Mouse (Mus musculus): ENCODE results near the gene Ryr1. TPM values are rescaled to one million over a fixed set of nuclear protein-coding genes. Genes with fewer than 3 reads are reported as not detected.
"Not testable (repeated sequence)": the region's sequence is repeated elsewhere in the genome, so short reads cannot be mapped to it uniquely, and the experiment has no call there.

Gene Ryr1
- polyA plus RNA-seq, 1 experiment: 1.1 TPM

- Histone ChIP-seq H3K27ac (ENCODE audit: control insufficient read depth, insufficient read depth, low read depth, low read length) (no peak overlapping the region), H3K36me3 (ENCODE audit: control insufficient read depth, insufficient read depth, low read length) (no peaks in the 10 kb centered on the region), H3K4me1 (ENCODE audit: control insufficient read depth, insufficient read depth, low read length) (no peaks in the 10 kb centered on the region), H3K4me3 (ENCODE audit: control insufficient read depth, low read depth, low read length) (no peak overlapping the region), H3K27me3 (ENCODE audit: control insufficient read depth, insufficient read depth, low read length) (no peaks in the 10 kb centered on the region)
- no peak for TF ChIP-seq POLR2A (IDR thresholded peaks at IDR 0.05; ENCODE audit: control insufficient read depth, low read depth, low read length)
- no peak for TF ChIP-seq CTCF (IDR thresholded peaks at IDR 0.05; ENCODE audit: control insufficient read depth, insufficient read depth, insufficient replicate concordance, low read depth, low read length)
Measured at GRCm38 (mm10) chr7:29076977-29077376, 48.0 kb downstream of the Ryr1 start.

GRCm38 (mm10) chr7:29075208-29075607 is 49.8 kb downstream of the Ryr1 start:
- Histone ChIP-seq H3K4me3 (ENCODE audit: control insufficient read depth, low read depth, low read length) (no peak overlapping the region), H3K36me3 (ENCODE audit: control insufficient read depth, insufficient read depth, low read length) (no peaks in the 10 kb centered on the region), H3K27ac (ENCODE audit: control insufficient read depth, insufficient read depth, low read depth, low read length) (no peak overlapping the region), H3K4me1 (ENCODE audit: control insufficient read depth, insufficient read depth, low read length) (peaks cover 6% of the 10 kb centered on the region), H3K27me3 (ENCODE audit: control insufficient read depth, insufficient read depth, low read length) (no peaks in the 10 kb centered on the region)
- TF ChIP-seq CTCF (IDR thresholded peaks at IDR 0.05; ENCODE audit: control insufficient read depth, insufficient read depth, insufficient replicate concordance, low read depth, low read length): no peak
- no peak for TF ChIP-seq POLR2A (IDR thresholded peaks at IDR 0.05; ENCODE audit: control insufficient read depth, low read depth, low read length)

GRCm38 (mm10) chr7:29072689-29073088 is 52.3 kb downstream of the Ryr1 start:
- H3K4me1 ChIP-seq (ENCODE audit: control insufficient read depth, insufficient read depth, low read length): peaks cover 12% of the 10 kb centered on the region
- H3K27ac ChIP-seq (ENCODE audit: control insufficient read depth, insufficient read depth, low read depth, low read length): no peak overlapping the region
- H3K4me3 ChIP-seq (ENCODE audit: control insufficient read depth, low read depth, low read length): no peak overlapping the region
- H3K27me3 ChIP-seq (ENCODE audit: control insufficient read depth, insufficient read depth, low read length): no peaks in the 10 kb centered on the region
- no peaks in the 10 kb centered on the region for H3K36me3 ChIP-seq (ENCODE audit: control insufficient read depth, insufficient read depth, low read length)
- TF ChIP-seq CTCF (IDR thresholded peaks at IDR 0.05; ENCODE audit: control insufficient read depth, insufficient read depth, insufficient replicate concordance, low read depth, low read length) (peak; percentile 47; the same call in 1 of the 2 replicates), POLR2A (IDR thresholded peaks at IDR 0.05; ENCODE audit: control insufficient read depth, low read depth, low read length) (no peak)

DNA sequence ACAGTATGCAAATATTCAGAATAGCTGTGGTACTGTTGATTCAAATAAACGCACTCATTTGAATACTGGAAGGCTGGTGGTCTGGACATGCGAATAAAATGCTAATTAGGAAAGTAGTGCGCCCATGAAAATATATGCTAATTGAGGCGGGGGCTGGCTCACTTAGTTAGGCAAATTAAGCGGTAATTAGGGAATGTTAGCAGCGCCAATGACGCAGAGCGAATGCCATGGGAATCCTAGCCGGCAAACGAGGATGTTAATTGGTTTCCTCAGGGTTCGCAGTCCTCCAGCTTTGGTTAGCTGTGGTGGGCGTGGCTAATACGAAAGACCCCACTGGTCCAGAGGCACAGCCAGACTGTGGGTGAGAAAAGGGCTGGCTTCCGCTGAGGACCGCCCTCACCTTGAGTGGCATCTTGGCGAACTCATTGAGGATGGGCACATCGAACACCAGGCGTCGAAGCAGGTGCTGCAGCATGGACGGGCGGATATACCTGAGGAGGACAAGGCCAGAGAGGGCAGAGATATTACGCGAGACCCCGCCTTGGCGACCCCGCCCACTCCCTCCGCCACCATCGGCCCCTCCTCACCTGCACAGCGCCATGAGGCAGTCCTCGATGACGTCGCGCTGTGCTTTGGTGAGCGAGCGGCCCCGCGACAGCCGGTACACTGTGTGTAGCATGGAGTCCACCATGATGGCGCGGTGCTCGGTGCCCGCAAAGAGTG is 53.6 kb downstream of the Ryr1 start:
- no peaks in the 10 kb centered on the region for H3K36me3 ChIP-seq (ENCODE audit: control insufficient read depth, insufficient read depth, low read length)
- H3K4me1 ChIP-seq (ENCODE audit: control insufficient read depth, insufficient read depth, low read length): peaks cover 13% of the 10 kb centered on the region
- H3K27me3 ChIP-seq (ENCODE audit: control insufficient read depth, insufficient read depth, low read length): no peaks in the 10 kb centered on the region
- H3K4me3 ChIP-seq (ENCODE audit: control insufficient read depth, low read depth, low read length): peak overlapping the region; percentile 5
- H3K27ac ChIP-seq (ENCODE audit: control insufficient read depth, insufficient read depth, low read depth, low read length): no peak overlapping the region
- TF ChIP-seq POLR2A (IDR thresholded peaks at IDR 0.05; ENCODE audit: control insufficient read depth, low read depth, low read length) (no peak), CTCF (IDR thresholded peaks at IDR 0.05; ENCODE audit: control insufficient read depth, insufficient read depth, insufficient replicate concordance, low read depth, low read length) (no peak)

DNA sequence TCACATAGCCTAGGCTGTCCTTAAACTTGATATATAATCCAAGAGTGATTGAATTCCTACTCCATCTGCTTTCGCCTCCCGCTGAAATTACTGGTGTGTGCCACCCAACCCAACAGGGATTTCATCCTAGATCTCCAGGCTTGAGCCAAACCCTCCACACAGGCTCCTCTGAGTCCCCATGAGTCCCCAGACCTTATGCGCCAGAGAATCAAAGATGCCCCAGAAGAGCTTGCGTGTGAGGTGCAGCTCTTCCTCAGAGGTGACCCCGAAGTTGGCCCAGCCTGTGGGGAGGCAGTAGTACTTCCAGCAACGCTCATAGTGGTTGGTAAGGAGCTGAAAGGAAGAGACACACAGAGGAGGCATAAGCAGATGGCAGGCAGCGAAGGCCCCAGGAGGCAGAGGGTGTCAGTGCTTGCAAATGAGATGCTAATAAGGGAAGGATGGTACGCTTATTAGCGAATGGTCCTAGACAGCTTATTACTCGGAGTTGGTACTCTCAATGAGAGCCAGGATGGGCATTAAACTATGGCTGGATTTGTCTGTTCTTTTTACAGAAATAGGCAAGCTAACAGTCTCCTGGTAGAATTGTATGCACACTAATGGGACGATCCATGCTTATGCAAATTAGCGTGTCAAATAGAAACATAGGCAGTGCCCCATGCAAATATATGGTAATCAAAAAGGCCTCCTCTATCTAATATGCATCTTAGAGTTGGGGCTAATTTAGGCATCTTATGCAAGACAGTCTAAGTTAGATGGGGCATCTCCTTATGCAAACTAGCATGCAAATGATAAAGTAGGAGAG is 54.4 kb downstream of the Ryr1 start:
- no peak overlapping the region for H3K4me3 ChIP-seq (ENCODE audit: control insufficient read depth, low read depth, low read length)
- peaks cover 13% of the 10 kb centered on the region for H3K4me1 ChIP-seq (ENCODE audit: control insufficient read depth, insufficient read depth, low read length)
- TF ChIP-seq POLR2A (IDR thresholded peaks at IDR 0.05; ENCODE audit: control insufficient read depth, low read depth, low read length) (no peak), CTCF (IDR thresholded peaks at IDR 0.05; ENCODE audit: control insufficient read depth, insufficient read depth, insufficient replicate concordance, low read depth, low read length) (no peak)
- no peaks in the 10 kb centered on the region for H3K36me3 ChIP-seq (ENCODE audit: control insufficient read depth, insufficient read depth, low read length)
- no peak overlapping the region for H3K27ac ChIP-seq (ENCODE audit: control insufficient read depth, insufficient read depth, low read depth, low read length)
- H3K27me3 ChIP-seq (ENCODE audit: control insufficient read depth, insufficient read depth, low read length): no peaks in the 10 kb centered on the region

DNA sequence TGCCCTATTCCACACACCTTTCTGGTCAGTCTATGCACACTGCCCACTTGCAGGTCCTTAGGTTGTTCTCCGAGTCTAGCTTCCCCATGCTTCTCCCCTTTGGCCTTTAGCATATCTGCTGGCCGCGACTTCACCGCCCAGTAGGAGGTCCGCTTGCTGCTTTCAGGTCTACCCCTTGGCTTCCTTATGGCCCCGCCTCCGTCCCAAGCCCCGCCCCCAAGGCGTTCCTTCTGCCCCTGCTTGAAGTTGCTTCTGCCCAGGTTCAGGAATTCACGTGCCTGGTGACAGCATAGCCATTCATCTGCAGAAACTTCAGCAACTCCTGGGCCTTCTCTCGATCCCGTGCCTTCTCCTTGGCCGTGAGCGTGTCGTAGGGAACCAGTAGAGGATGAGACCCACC is 57.2 kb downstream of the Ryr1 start:
- H3K27me3 ChIP-seq (ENCODE audit: control insufficient read depth, insufficient read depth, low read length): no peaks in the 10 kb centered on the region
- H3K4me1 ChIP-seq (ENCODE audit: control insufficient read depth, insufficient read depth, low read length): peaks cover 23% of the 10 kb centered on the region
- H3K4me3 ChIP-seq (ENCODE audit: control insufficient read depth, low read depth, low read length): no peak overlapping the region
- no peak for TF ChIP-seq CTCF (IDR thresholded peaks at IDR 0.05; ENCODE audit: control insufficient read depth, insufficient read depth, insufficient replicate concordance, low read depth, low read length)
- TF ChIP-seq POLR2A (IDR thresholded peaks at IDR 0.05; ENCODE audit: control insufficient read depth, low read depth, low read length): no peak
- no peaks in the 10 kb centered on the region for H3K36me3 ChIP-seq (ENCODE audit: control insufficient read depth, insufficient read depth, low read length)
- H3K27ac ChIP-seq (ENCODE audit: control insufficient read depth, insufficient read depth, low read depth, low read length): no peak overlapping the region

DNA sequence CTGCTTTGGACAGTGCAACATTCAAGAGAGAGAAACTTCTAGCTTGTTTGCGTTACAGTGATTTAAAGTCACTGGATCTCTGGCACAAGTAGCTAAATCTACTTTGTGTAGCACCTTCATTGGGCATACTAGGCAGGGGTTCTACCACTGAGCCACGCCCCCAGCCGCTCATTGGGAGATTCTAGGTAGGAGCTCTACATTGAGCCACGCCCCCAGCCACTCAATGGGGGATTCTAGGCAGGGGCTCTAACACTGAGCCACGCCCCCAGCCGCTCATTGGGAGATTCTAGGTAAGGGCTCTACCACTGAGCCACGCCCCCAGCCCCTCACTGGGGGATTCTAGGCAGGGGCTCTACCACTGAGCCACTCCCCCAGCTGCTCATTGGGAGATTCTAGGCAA is 61.5 kb downstream of the Ryr1 start:
- peaks cover 23% of the 10 kb centered on the region for H3K4me1 ChIP-seq (ENCODE audit: control insufficient read depth, insufficient read depth, low read length)
- not testable (repeated sequence) for H3K27ac ChIP-seq (ENCODE audit: control insufficient read depth, insufficient read depth, low read depth, low read length); H3K4me3 ChIP-seq (ENCODE audit: control insufficient read depth, low read depth, low read length); H3K27me3 ChIP-seq (ENCODE audit: control insufficient read depth, insufficient read depth, low read length); H3K36me3 ChIP-seq (ENCODE audit: control insufficient read depth, insufficient read depth, low read length)
